Mouse (Mus musculus) ES-Bruce4 (cell line): ENCODE data around the gene Ripply3.

Experiments
- CTCF ChIP-seq: IDR thresholded peaks from one replicate; pipeline ENCODE4 v1.8.1; 2011; ENCODE audit warnings: low read depth, low read length
- POLR2A ChIP-seq: IDR thresholded peaks from one replicate; pipeline ENCODE4 v1.8.1; 2011; ENCODE audit warnings: low read length; ENCODE audit not compliant: insufficient read depth

DNA sequence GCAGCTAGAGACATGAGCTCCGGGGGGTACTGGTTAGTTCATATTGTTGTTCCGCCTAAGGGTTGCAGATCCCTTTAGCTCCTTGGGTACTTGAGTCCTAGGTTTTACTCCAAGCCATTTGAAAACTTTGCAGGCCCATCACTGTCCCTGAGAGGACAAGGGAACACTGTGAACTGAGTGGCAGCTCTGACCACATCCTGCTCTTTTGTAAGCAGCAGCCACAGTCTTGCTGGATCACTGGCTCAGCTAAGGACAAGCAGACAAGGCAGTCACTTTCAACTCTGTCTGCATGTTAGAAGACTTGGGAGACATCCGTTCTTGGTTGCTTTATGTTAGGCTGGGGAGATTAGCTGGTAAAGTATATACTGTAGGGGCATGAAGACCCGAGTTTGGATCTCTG, 35.6 kb downstream of the Ripply3 start:
- TF ChIP-seq POLR2A: no peak
- TF ChIP-seq CTCF: no peak
